Mouse (Mus musculus): Measurements from ENCODE around the gene Mok.

DNA sequence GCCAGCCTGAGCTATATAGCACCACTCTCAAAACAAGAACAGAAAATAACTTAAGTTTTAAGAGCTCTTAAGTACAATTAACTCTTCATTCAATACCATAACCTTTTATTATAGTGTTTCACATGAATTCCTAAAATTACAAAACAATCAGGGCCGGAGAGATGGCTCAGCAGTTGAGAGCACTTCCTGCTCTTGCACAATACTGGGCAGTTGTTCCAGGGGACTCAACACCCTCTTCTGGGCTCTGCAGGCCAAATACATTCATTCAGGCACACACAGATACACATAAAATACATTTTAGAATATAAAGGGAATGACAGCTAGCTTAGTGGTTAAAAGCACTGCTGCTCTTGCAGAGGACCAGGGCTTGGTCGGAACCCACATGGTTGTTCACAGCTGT is 23.9 kb downstream of the Mok start:
- TF ChIP-seq POLR2A (IDR thresholded peaks at IDR 0.05; ENCODE audit: low read depth, low read length): no peak
- TF ChIP-seq CTCF (IDR thresholded peaks at IDR 0.05; ENCODE audit: extremely low read depth, insufficient read depth, insufficient read length, insufficient replicate concordance): no peak

Data from spleen, adult 2 months (tissue).